Mouse (Mus musculus) mouse embryonic stem cell (cell line): ENCODE results near the gene Ank.

ENCODE experiments used
- in situ Hi-C, 2 experiments: fragments of 300-500 bp; cut with MboI; formaldehyde crosslinking; loops; 1 replicate in 1 of 2; 3 replicates in 1 of 2; pipeline ENCODE4 v1.14.3; 2019 to 2020; ENCODE audit warnings: low sequenced_read_pairs in 2 of 2, low pct_unique_long_range_greater_than_20kb in 1 of 2, mixed read lengths in 1 of 2; ENCODE audit not compliant: unreplicated experiment in 1 of 2

Gene Ank

DNA sequence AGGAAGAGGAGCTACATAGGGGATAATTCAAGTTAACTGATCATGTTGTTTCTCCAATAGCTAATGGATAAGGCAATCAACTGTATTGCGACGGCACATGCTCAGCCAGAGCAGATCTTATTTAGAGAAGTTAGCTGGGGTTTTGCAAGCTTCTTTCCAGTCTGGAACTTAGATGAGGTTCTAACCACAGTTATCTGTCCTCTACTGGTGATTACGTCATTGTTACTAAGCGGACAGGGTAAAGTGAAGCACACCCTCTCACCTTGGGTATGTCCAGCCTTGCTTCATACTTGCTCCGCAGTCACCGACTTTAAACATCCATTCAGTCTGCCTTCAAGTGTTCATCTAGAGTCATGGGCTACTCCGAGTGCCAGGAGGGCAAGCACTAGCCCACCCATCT is 53.4 kb downstream of the Ank start:
- in situ Hi-C loops: no loop called here

DNA sequence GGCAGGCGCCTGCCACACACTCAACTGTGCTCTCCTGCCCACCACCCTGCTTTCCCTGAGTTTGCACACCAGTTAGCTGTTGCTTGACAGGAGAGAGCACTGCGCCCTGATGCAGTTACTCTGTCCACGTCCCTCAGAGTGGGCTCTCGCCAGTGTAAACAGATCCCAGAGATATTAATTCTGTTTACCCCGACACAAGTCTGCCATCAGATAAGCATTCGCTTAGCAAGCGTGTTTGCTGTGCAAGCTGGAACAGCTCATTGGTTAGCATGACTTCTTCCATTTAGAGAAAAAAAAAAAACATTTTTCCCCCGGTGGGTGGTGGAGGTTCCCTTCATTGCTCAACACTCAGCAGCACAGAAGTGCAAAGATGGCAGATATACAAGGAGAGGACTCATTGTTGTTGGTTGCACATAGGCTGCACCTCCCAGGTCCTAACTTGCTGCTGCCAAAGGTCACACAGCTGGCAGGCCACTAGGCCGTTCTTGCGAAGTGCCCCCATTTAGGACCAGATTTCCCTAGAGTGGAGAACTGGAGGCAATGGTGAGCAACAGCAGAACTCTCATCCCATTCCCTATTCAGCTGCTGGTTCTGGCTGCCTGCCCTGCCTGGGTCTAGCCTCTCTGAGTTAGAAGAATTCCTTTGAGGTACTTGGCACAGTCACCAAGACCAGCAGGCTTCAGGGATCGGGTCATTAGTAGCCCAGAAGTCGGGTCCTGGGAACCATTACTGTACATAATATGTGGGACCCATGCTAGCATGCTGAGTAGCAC is 58.9 kb downstream of the Ank start:
- in situ Hi-C loops: no loop called here

DNA sequence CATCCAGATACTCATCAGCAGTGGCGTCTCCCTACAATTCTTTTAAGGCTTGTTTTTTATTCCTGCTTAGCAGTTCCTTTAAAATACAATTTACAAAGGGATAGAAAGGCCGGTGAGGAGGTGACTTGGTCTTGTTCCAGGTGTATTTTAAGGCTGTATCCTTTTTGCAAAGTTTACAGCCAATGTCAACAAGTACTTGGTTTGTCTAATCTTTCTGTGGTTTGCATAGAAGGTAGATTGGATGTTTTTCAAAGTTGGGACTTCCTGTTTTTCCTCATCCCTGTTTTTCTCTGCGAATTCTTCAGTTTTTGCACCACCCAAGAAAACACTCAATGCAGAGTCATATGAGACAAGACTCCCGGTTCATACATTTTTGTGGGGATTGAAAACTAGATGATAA is 62.4 kb downstream of the Ank start:
- in situ Hi-C loops: no loop called here

DNA sequence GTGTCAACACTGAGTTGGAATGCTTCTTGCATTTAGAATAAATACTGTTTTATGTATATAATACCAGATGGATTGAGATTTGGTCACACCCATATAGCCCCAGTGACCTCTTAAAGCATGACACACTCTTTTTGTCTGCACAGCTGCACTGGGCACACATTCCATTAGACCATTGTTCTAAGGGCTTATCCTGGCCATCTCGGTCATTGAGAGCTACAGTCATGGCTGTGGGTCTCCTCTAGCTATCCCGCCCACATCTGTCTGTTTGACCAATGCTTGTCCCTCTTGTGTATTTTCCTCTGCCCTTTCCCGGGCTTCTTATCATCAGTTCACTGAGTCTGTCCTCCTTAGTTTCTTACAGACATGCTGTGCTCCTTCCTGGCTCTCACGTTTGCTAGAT is 63.5 kb downstream of the Ank start:
- in situ Hi-C loops: no loop called here

DNA sequence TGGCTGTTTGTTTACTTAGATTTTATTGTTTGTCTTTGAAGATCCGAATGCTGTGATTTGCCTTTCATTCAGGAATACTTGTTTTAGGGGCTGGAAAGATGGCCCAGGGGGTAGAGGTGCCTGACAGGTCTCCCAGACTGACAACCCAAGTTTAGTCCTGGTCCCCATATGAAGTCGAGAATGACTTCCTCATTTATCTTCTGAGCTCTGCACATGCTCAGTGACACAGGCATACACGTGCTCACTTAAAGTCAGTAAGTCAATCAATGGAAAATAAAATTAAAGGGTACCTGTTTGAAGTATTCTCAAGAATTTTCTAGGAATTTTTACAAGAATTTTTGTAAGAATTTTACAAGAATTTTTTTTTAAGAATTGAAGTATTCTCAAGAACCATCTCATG is 66.6 kb downstream of the Ank start:
- in situ Hi-C loops: no loop called here

DNA sequence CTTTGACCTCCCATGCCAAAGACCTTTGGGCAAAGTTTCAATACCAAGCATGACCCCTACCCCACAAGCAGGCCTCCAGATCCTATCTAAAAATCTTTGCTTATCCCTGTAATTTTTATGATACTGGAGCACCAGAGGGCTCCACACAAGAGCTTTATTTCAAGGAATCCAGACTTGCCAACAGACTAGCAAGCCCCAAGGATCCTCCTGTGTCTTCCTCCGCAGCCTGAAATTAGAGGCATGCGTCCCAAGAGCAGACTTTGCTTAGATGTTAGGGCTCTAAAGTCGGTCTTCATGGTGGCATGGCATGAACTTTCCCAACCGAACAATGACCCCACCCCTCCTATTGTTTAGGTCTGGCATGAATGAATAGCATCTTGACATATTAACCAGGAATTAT is 69.2 kb downstream of the Ank start:
- in situ Hi-C loops: no loop called here

DNA sequence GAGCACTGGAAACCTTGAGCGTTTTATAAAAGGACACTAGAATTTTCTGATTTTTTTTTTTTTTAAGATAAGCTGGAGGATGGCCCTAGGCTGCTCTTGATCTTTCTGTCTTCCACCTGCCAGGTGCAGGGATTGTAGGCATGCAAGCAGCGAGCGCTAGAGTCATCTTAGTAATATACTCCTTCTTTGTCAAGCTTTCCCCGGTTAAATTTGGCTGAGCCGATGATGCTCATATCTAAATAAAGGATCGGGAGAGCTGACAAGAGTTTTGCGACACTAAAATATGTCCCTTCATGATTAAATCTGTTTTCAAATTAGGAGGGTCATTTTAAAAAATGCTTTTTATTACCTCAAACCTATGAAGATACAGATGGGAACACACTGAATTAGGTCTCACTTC is 69.7 kb downstream of the Ank start:
- in situ Hi-C loops: no loop called here

DNA sequence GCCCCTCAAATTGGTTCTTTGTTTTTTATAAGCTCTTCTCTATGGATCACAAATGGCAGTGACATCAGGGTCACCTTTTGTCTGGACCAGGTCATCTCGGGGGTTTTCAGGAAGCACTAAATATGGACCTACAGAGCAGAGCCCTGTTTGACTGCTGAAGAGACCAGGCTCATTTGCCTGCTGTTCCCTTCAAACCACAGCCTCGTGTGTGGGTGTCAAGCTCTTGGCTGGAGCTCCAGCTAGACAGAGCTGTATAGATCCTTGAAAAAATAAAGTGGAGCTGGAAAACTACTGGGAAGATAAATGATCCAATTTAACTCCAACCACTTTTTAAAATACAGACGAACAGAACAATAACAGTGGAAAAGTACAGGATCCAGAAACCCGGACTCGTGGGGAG is 70.3 kb downstream of the Ank start:
- in situ Hi-C loops: no loop called here

DNA sequence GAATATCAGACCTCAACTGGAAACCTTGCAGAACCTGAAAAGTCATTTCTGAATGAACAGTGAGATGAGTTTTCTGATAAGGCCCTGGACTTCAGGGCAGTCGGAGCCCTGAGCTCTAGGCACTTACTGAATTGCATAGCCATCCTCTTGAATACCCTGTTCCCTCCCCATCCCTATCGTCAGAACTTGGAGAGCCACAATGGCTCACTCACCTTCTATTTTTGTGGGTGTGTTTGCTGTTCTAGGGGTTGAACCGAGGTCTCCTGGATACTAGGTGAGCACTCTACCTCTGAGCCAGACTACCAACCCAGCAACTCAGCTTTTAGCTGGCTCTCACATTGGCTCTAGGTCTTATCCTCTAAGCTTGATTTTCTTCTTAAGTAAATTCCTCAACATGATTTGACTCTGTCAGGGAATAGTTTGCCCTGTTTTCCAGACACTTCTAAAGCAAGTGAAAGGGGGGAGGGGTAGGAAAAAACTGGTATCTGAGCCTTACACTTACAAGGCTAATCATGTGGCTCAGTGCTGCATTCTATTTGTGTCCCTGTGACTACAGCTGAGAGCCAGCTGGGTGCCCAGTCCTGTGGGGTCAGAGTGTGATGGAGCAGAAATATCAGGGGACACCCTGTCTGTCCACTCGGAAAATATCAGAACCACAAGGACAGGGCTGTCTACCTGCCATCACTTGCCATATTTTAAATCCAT is 71.2 kb downstream of the Ank start:
- in situ Hi-C loops: no loop called here

DNA sequence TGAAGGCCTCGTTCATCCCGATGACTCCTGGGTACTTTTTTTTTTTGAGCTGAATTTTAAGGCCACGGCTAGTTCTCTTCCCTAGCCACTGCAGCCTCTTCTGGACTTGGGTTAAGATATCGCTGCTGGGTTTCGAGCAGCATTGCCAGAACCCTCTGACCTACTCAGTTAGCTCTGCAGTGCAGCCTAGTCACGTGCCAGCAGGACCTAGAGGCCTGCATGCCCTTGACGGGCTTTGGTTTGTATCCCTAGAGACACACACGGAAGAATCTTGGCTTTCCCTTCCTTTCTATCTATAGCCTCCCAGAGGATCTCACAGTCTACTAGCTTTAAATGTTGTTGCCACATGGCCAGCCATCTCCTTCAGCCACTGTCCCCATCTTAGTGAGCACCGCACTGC is 73.3 kb downstream of the Ank start:
- in situ Hi-C loops: no loop called here

DNA sequence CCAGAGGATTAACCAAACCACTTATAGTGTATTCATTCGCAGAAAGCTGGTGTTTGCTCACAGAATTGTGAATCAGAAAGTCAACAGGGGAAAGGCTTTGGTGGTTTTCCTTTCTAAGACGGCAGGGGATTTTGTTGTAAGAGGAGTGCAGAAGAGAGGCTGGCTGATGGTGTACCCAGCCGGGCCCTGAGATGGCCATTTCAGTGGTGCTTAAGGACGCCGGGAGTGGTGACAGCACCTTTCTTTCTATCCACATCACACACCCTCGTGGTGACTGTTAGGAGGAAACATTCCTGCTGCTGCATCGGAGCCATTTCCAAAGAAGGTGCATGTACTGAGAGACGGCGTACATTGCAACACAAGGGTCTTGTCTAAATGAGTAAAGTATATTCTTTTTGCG is 78.7 kb downstream of the Ank start:
- in situ Hi-C loops: no loop called here

DNA sequence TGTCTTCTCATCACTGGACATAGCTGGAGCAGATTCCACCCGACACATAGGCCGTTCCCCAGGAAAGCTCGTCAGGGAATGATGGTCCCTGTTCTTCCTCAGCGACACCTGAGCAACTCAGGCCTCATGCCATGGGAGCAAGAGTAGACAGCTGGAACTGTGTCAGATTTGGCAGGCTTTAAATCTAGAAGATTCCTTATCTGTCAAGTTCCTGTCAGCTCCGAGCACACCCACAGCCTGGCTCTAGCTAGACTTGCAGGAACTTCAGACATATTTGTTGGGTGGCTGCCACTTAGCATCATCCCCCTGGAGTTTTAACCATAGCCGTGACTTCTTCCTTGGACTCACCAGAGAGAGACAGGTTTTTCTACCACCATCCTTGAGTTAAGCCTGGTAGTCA is 81.6 kb downstream of the Ank start:
- in situ Hi-C loops: no loop called here

DNA sequence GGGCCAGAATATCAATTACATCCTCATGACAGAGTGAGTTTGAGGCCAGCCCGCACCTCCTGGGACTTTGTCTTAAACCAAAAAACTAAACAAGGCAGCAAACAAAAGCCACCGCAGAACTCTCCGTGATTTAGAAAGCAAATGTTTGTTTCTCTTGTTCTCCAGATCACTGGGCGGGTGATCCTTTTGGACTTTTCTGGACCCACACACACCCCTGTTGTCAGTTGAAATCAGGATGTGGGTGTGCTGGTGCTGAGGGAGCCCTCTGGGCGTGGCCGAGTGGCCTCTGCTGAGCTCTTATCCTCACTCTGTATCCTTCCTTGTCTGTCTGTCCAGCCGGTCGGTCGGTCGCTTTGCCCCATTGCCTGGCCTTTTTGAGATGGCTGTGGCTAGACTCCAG is 82.6 kb downstream of the Ank start:
- in situ Hi-C loops: no loop called here

DNA sequence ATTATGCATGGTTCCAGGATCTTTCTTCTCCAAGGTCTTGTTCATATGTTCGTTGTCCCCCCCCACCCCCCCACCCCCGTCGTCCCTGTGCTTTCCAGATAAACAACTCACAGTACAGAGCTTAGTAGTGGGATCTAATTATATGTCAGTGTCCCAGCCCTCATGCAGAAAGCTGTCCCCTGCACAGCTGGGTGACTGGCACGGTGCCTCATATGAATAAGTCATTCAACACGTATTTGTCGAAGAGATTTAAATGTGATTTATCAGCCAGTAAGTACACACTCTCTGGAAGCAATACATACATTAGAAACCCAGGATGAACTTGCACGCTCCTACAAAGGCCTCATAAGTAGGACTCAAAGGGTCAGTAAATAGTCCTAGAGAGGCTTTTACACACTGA is 83.4 kb downstream of the Ank start:
- in situ Hi-C loops: no loop called here

DNA sequence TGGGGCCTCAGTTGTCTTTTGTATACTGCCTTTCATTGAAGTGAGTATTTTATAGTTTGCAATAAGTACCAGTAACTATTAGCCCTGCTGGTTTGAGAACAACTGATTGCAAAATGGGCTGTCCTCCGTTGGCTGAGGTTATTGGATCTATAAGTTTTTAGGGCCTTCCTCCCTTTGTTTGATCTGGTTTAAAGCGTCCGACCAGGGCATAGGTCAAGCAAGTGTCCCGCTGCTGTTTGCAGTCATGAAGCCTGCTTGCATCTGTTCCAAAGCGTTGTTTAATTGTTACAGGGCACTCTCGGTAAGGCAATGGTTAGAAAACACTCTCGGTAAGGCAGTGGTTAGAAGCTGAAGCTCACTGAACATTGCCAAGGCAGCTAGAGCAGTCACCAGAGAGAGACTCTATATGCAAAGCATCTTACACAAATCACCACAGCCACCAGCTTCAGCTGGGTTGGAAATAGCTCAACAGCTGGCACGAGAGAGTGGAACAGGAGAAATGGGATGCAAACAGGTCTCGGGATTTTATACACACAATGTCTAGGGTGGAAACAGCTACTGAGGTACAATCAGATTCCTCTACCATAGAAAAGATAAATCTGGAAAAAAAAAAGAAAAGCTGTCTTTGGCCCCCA is 84.0 kb downstream of the Ank start:
- in situ Hi-C loops: no loop called here

DNA sequence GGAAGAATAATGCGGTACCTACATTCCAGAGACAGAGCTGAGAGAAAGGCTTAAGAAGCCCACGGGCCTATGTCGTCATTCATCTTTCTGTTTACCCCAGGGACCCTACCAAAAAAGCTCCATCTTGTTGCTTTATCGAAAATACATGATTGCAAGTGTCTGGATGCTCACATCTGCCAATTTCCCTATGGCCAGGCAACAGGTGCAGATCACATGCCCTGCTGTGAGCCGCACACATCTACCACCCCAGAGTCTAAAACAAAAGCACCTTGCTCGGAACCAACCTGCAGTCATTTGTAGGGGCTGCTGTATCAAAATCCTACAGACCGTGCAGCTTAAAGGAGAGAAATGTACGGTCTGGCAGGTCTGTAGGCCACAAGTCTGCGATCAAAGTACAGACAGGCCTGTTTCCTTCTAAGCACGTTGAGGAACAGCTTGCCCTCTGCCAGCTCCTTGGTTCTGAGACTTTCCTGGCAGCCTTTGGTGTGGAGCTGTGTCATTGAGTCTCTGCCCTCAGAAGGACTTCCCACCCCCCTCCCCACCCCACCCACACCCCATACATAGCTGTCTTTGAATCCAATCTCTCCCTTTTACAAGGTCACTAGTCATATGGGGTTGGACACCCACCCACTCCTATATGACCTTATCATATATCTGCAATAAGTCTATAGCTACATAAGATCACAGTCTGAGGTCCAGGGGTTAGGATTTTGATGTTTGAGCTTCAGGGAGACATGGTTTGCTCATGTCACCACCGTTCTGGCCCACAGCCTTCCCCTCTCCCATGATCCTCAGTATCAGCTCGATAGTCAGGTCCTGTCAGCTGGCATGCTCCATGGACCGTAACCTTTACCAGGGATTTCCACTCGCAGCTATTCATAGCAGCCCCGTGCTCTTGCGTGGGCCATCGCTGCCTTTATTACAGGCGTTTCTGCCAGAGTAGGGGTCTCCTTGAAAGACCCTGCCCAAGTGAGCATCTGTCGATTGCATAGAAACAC is 84.9 kb downstream of the Ank start:
- in situ Hi-C loops: no loop called here

DNA sequence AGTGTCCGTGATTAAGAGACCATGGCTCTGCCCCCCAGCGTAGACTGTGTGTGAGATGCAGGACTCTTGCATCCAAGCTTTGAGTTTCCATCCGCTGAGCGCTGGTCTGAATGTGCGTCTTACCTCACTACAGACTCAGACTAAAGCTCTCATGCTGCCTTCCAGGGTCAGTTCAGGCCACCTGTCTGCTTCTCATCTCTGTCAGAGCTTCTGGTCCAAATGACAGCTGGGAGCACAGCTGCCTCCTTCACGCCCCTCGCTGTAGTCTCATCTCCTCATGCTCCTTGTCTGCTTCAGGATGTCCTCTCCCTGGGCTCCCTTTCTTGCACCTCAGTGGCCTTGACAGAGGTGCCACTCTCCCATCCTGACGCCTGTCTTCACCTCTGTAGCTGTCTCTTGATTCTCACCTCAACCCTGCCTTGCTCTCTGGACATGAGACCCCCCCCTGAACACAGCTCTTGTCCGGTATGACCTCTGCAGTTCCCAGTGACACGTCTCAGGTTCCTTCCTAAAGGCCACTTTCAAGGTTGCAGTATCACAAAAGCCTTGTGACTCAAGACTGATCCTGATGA is 85.7 kb downstream of the Ank start:
- in situ Hi-C loops: no loop called here

DNA sequence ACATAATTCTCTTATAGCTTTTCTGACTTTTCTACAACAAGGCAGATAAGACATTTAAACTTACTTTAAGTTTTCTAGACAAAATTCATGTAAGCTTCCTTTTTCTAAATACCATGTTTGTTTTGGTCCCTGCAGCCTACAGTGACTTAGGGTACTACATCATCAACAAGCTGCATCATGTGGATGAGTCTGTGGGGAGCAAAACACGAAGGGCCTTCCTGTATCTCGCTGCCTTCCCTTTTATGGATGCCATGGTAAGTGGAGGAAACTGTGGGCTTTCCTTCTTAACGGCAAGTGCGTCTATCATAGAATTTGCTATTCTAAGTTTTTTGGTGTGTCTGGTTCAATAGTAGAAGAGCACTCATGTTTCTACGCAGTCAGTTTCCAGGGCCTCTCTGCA is 87.1 kb downstream of the Ank start:
- in situ Hi-C loops: no loop called here
